ENCODE assay signal across 10 mouse cellular contexts in the genomic region with DNA sequence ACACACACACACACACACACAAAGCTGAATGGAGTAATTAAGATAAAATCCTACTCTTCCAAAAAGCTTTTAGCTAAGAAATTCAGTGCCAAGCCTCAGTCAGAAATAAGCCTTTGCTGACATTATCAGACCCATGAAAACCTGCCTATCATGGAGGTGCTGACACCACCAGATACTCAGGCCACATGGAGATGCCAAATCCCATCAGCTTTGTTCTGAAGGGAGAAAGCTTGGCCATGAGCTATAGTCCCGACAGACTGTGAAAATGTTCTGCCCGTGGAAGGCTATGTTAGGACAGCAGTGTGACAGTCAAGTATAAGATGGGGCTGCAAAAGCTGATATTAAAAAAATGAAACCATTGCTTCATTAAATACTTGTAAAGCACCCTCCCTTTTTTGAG. TPM values are rescaled to one million over a fixed set of nuclear protein-coding genes. Genes with fewer than 3 reads are reported as not detected.
DNase-seq lines count a peak whose midpoint lies in the region; ATAC-seq lines count a peak whose summit lies in the region.
"Had no signal": no experiment of that assay in that cellular context is flagged by ENCODE, and none has a peak within 500 bp of the region (broad histone marks: within the 10 kb centered on the region; RNA-seq: fewer than 3 reads in every experiment).

No protein-coding gene starts in this region.

- H3K4me2 ChIP-seq in heart, embryonic 12.5 days: no peak overlapping the region
- no peak overlapping the region for H3K4me2 ChIP-seq in heart, embryonic 11.5 days
- H3K4me2 ChIP-seq in midbrain, embryonic 14.5 days (ENCODE audit: low read length): no peak overlapping the region
- no peak overlapping the region for H3K4me2 ChIP-seq in limb, embryonic 13.5 days (replicated peaks)
- H3K4me2 ChIP-seq in neural tube, embryonic 15.5 days: no peak overlapping the region
- H3K4me2 ChIP-seq: embryonic facial prominence, embryonic 13.5 days had no signal

- H3K9me3 ChIP-seq in heart, embryonic 12.5 days (replicated peaks): no peaks in the 10 kb centered on the region
- H3K9me3 ChIP-seq in heart, embryonic 11.5 days (replicated peaks; ENCODE audit: control insufficient read depth, low read length): no peaks in the 10 kb centered on the region
- H3K9me3 ChIP-seq in midbrain, embryonic 14.5 days (ENCODE audit: control insufficient read depth, low read length): no peaks in the 10 kb centered on the region
- H3K9me3 ChIP-seq in midbrain, embryonic 10.5 days (replicated peaks): no peaks in the 10 kb centered on the region
- H3K9me3 ChIP-seq in limb, embryonic 13.5 days: no peaks in the 10 kb centered on the region
- H3K9me3 ChIP-seq in neural tube, embryonic 15.5 days (replicated peaks): no peaks in the 10 kb centered on the region
- H3K9me3 ChIP-seq: embryonic facial prominence, embryonic 13.5 days had no signal

- H3K4me1 ChIP-seq in heart, embryonic 12.5 days (replicated peaks): peaks cover 22% of the 10 kb centered on the region
- peaks cover 7% of the 10 kb centered on the region; the same call in 1 of the 2 replicates for H3K4me1 ChIP-seq in heart, embryonic 11.5 days (ENCODE audit: control insufficient read depth, insufficient read depth, low read length)
- no peaks in the 10 kb centered on the region for H3K4me1 ChIP-seq in midbrain, embryonic 14.5 days (ENCODE audit: control insufficient read depth, insufficient read depth, low read length)
- peaks cover 7% of the 10 kb centered on the region for H3K4me1 ChIP-seq in midbrain, embryonic 10.5 days
- peaks cover 28% of the 10 kb centered on the region for H3K4me1 ChIP-seq in limb, embryonic 13.5 days
- H3K4me1 ChIP-seq in neural tube, embryonic 15.5 days: 0 out of 2 replicates have a peak, but pooled peaks cover 3% of the 10 kb centered on the region

- H3K9ac ChIP-seq in heart, embryonic 12.5 days: no peak overlapping the region
- H3K9ac ChIP-seq in heart, embryonic 11.5 days (ENCODE audit: low read depth, low read length): no peak overlapping the region
- H3K9ac ChIP-seq in midbrain, embryonic 14.5 days (replicated peaks; ENCODE audit: low read length): no peak overlapping the region
- no peak overlapping the region for H3K9ac ChIP-seq in limb, embryonic 13.5 days
- H3K9ac ChIP-seq in neural tube, embryonic 15.5 days (replicated peaks): no peak overlapping the region
- H3K9ac ChIP-seq: embryonic facial prominence, embryonic 13.5 days had no signal

- ATAC-seq in heart, embryonic 12.5 days (ENCODE audit: insufficient number of reproducible peaks, low FRiP score): 0 out of 2 replicates have a peak, but pooled peaks have one; percentile 19
- no peak for ATAC-seq in heart, embryonic 11.5 days (replicated peaks; ENCODE audit: insufficient number of reproducible peaks, low FRiP score, low TSS enrichment)
- ATAC-seq in midbrain, embryonic 14.5 days (ENCODE audit: low FRiP score, low TSS enrichment): no peak
- ATAC-seq in limb, embryonic 13.5 days (ENCODE audit: low FRiP score, low read depth): no peak
- no peak for ATAC-seq in neural tube, embryonic 15.5 days (ENCODE audit: low FRiP score)

- no peaks in the 10 kb centered on the region; the same call in none of the 2 replicates for H3K27me3 ChIP-seq in heart, embryonic 12.5 days (replicated peaks)
- no peaks in the 10 kb centered on the region for H3K27me3 ChIP-seq in heart, embryonic 11.5 days (ENCODE audit: control insufficient read depth, insufficient read depth, low read length)
- no peaks in the 10 kb centered on the region for H3K27me3 ChIP-seq in midbrain, embryonic 14.5 days (ENCODE audit: control insufficient read depth, insufficient read depth, low read length)
- no peaks in the 10 kb centered on the region for H3K27me3 ChIP-seq in midbrain, embryonic 10.5 days (ENCODE audit: low read depth, poor library complexity, severe bottlenecking)
- H3K27me3 ChIP-seq in limb, embryonic 13.5 days: 0 out of 2 replicates have a peak, but pooled peaks cover 5% of the 10 kb centered on the region
- H3K27me3 ChIP-seq in neural tube, embryonic 15.5 days (replicated peaks): no peaks in the 10 kb centered on the region
- H3K27me3 ChIP-seq: embryonic facial prominence, embryonic 13.5 days had no signal

- 43% methylated on average over 2 of the region's 2 CpGs for WGBS in heart, embryonic 12.5 days
- WGBS in heart, embryonic 11.5 days (ENCODE audit: insufficient replicate concordance): 42% methylated on average over 2 of the region's 2 CpGs
- 76% methylated on average over 2 of the region's 2 CpGs for WGBS in midbrain, embryonic 14.5 days
- WGBS in midbrain, embryonic 10.5 days: 79% methylated on average over 2 of the region's 2 CpGs
- WGBS in limb, embryonic 13.5 days: 82% methylated on average over 2 of the region's 2 CpGs
- 79% methylated on average over 2 of the region's 2 CpGs for WGBS in neural tube, embryonic 15.5 days

- no peak overlapping the region for H3K4me3 ChIP-seq in heart, embryonic 12.5 days
- no peak overlapping the region for H3K4me3 ChIP-seq in heart, embryonic 11.5 days (ENCODE audit: low read depth, low read length)
- H3K4me3 ChIP-seq in midbrain, embryonic 14.5 days (replicated peaks; ENCODE audit: low read depth, low read length): no peak overlapping the region
- no peak overlapping the region for H3K4me3 ChIP-seq in midbrain, embryonic 10.5 days
- H3K4me3 ChIP-seq in limb, embryonic 13.5 days: no peak overlapping the region
- no peak overlapping the region for H3K4me3 ChIP-seq in neural tube, embryonic 15.5 days (replicated peaks)
- H3K4me3 ChIP-seq: embryonic facial prominence, embryonic 13.5 days had no signal

- H3K27ac ChIP-seq in heart, embryonic 12.5 days (ENCODE audit: poor library complexity, severe bottlenecking): no peak overlapping the region
- H3K27ac ChIP-seq in heart, embryonic 11.5 days (ENCODE audit: low read depth, low read length): no peak overlapping the region
- H3K27ac ChIP-seq in midbrain, embryonic 14.5 days (replicated peaks; ENCODE audit: low read depth, low read length): 0 out of 2 replicates have a peak overlapping the region, but pooled peaks have one; percentile 8
- H3K27ac ChIP-seq in midbrain, embryonic 10.5 days (replicated peaks): no peak overlapping the region
- peak overlapping the region; percentile 90; the same call in 1 of the 2 replicates for H3K27ac ChIP-seq in limb, embryonic 13.5 days
- H3K27ac ChIP-seq in neural tube, embryonic 15.5 days (replicated peaks): peak overlapping the region; percentile 77; the same call in 1 of the 2 replicates

- no peak for DNase-seq in midbrain, embryonic 14.5 days
- no peak for DNase-seq in midbrain, embryonic 10.5 days (ENCODE audit: low spot score)
- no peak for DNase-seq in layer of hippocampus, postnatal 14 days (ENCODE audit: low spot score in 2 of 2)
- DNase-seq: kidney, adult 18-20 months; spleen, adult 18-20 months had no signal

- H3K36me3 ChIP-seq in heart, embryonic 12.5 days: no peaks in the 10 kb centered on the region
- H3K36me3 ChIP-seq in heart, embryonic 11.5 days (ENCODE audit: control insufficient read depth, insufficient read depth, low read length): no peaks in the 10 kb centered on the region
- H3K36me3 ChIP-seq in midbrain, embryonic 14.5 days (ENCODE audit: control insufficient read depth, insufficient read depth, low read length): no peaks in the 10 kb centered on the region
- no peaks in the 10 kb centered on the region for H3K36me3 ChIP-seq in midbrain, embryonic 10.5 days
- no peaks in the 10 kb centered on the region for H3K36me3 ChIP-seq in limb, embryonic 13.5 days
- H3K36me3 ChIP-seq in neural tube, embryonic 15.5 days: no peaks in the 10 kb centered on the region
- H3K36me3 ChIP-seq: embryonic facial prominence, embryonic 13.5 days had no signal

RNA-seq across cellular contexts. Expression of gene Lpcat1, which starts 19.5 kb away (rescaled TPM):
- 24.1 and 25.1 TPM in 2 replicates for polyA plus RNA-seq in heart, embryonic 12.5 days (2016; fragmentation: Nextera tagmentation; extraction: Ambion mirVana)
- 26.0 and 26.6 TPM in 2 replicates for polyA plus RNA-seq in heart, embryonic 11.5 days (2014; fragmentation: Nextera tagmentation; extraction: Ambion mirVana)
- polyA plus RNA-seq in midbrain, embryonic 14.5 days (2014; fragmentation: Nextera tagmentation; extraction: Ambion mirVana): 74.4 and 76.9 TPM in 2 replicates
- 65.3 and 66.6 TPM in 2 replicates for polyA plus RNA-seq in midbrain, embryonic 10.5 days (2016; fragmentation: Nextera tagmentation; extraction: Ambion mirVana)
- polyA plus RNA-seq in limb, embryonic 13.5 days (2015; fragmentation: Nextera tagmentation; extraction: Ambion mirVana): 53.0 and 53.6 TPM in 2 replicates
- 51.7 and 62.6 TPM in 2 replicates for polyA plus RNA-seq in neural tube, embryonic 15.5 days (2015; fragmentation: Nextera tagmentation; extraction: Ambion mirVana)
- total RNA-seq in layer of hippocampus, postnatal 14 days (2021): 10 to 100 TPM; 53.9 to 56.5 TPM

Comparison
In these comparisons a context has a peak if more than half of its experiments do, and no peak if none do; other contexts are left out.
1. H3K27ac ChIP-seq: peak in midbrain, embryonic 14.5 days (single experiment), limb, embryonic 13.5 days (single experiment) and neural tube, embryonic 15.5 days (single experiment); none in heart, embryonic 12.5 days (single experiment), heart, embryonic 11.5 days (single experiment) and midbrain, embryonic 10.5 days (single experiment).